Mouse (Mus musculus): ENCODE data around the gene Hsd17b12.

- no peak for TF ChIP-seq CTCF (IDR thresholded peaks at IDR 0.05; ENCODE audit: low read depth)
- no peak for TF ChIP-seq EP300 (optimal IDR thresholded peaks at IDR 0.05)
Measured at GRCm38 (mm10) chr2:93991336-93991735, 166.4 kb downstream of the Hsd17b12 start.
